Mouse (Mus musculus) cerebellum, postnatal 14 days (tissue): ENCODE results near the gene Olfr1500.
"Not testable (repeated sequence)": the region's sequence is repeated elsewhere in the genome, so short reads cannot be mapped to it uniquely, and the experiment has no call there.

Experiments used
- DNase-seq, 2 experiments: peaks; one replicate each; pipeline ENCODE4 v3.0.0; 2021; ENCODE audit warnings: mixed read lengths in 2 of 2

Olfr1500 gene

DNA sequence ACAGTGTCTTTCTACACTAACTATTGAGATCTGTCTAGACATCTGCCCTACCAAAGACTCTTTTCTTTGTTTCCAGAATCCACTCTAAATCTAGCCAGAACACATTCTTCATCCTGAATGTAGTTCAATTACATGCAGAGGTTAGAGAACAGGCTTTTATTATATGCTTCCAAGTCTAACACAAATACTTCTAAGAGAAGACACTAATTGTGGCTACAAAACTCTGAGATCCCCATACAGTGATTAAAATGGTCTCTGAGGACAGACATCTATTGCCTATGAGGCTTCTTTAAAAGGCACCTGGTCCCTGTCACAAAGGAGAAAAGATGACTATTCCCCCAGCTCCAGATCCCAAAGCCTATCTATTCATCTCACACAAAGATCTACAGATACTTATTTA is at the start of gene Olfr1500:
TSS of gene Olfr1500 (minus strand) at position 101 of the 400 bp plus-strand sequence.
- no peak for DNase-seq

DNA sequence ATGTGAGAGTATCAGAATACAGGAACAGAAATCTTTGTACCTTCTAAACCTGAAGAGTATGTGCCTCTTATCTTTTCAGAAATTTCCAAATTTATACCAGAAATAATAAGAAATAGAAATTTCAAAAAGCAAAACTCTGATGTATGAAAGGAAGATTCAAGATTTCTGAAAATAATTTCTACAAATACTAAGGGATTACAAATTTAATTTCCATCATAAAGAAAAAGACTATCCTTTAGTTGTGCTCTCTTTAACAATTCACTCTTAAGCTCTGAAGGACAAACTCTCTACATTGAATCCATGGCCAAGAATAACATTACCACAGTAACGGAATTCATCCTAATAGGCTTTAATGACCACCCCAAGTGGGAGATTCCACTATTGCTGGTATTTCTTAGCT is 31.2 kb upstream of the Olfr1500 start, which contains the start of gene Olfr1502:
TSS of gene Olfr1502 (plus strand) at position 301 of the 400 bp plus-strand sequence.
- no peak for DNase-seq

GRCm38 (mm10) chr19:13850592-13850991 is 20.3 kb upstream of the Olfr1500 start, which contains the start of gene Olfr1501:
Gene Olfr1501, minus strand, starts transcription at chr19:13850692.
- DNase-seq = not testable (repeated sequence)

GRCm38 (mm10) chr19:13828447-13828846 is 1.8 kb downstream of the Olfr1500 start:
- DNase-seq = no peak

- no peak for DNase-seq
Observed at GRCm38 (mm10) chr19:13820847-13821246, 9.4 kb downstream of the Olfr1500 start.

GRCm38 (mm10) chr19:13819347-13819746 is 10.9 kb downstream of the Olfr1500 start, which contains the start of gene Olfr1499:
Gene Olfr1499, minus strand, starts transcription at chr19:13819447.
- DNase-seq = no peak

- peak; percentile 28 to 34 for DNase-seq
Observed at GRCm38 (mm10) chr19:13818827-13819226, 11.5 kb downstream of the Olfr1500 start.

GRCm38 (mm10) chr19:13812823-13813222 is 17.5 kb downstream of the Olfr1500 start:
- DNase-seq = peak in 1 of 2 experiments; percentile 5

DNA sequence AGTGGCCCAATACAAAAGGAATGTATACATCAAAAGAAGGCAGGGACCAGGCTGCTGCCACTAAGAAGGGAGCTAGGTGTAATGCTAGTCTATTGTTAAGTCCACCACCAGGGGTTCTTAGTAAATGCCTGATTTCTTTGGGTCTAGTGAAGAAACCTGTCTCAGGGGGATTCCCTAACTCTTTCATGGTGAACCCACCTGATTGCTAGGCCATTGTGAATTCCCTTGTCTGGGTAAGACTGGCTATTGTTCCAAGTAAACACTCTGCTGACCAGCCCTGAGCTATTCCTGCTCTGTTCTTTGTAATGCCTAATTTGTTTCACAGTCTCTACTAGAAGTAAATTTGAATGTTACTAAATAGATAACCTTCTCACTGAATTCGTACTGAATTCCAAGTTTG is 24.8 kb downstream of the Olfr1500 start:
- DNase-seq = not testable (repeated sequence)

GRCm38 (mm10) chr19:13798102-13798501 is 32.2 kb downstream of the Olfr1500 start, which contains the start of gene Olfr1497:
Gene Olfr1497, minus strand, starts transcription at chr19:13798202.
- DNase-seq = no peak

DNA sequence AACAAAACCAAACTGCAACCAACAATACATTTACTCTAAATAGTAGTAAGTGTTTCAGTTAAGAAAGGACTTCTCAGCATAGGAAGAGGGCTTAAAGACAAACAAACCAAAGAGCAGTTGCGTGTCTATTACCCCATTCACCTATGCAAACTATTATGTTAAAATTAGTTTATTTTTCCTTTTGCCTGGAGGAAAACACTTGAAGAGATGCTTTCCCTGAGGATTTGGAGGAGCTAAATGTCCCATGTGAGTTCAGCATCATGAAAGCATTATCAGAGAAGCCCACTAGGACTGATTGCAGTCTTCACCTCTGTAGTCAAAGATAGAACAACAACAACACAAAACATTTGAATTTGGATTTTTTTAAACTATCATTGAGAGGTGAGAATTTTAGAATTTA is 52.7 kb downstream of the Olfr1500 start, which contains the start of gene Olfr1496:
TSS of gene Olfr1496 (plus strand) at position 301 of the 400 bp plus-strand sequence.
- no peak for DNase-seq
